Mouse (Mus musculus) bone marrow macrophage, adult 2 months (primary cell): ENCODE results near the gene Hipk4.

Experiments used
- CTCF ChIP-seq: IDR thresholded peaks from 2 replicates; pipeline ENCODE4 v1.5.1; 2012; ENCODE audit warnings: low read depth, mild to moderate bottlenecking, low read length, moderate library complexity
- POLR2A ChIP-seq: IDR thresholded peaks from 2 replicates; pipeline ENCODE4 v1.6.1; 2012; ENCODE audit warnings: mild to moderate bottlenecking, low read depth, low read length, borderline replicate concordance

DNA sequence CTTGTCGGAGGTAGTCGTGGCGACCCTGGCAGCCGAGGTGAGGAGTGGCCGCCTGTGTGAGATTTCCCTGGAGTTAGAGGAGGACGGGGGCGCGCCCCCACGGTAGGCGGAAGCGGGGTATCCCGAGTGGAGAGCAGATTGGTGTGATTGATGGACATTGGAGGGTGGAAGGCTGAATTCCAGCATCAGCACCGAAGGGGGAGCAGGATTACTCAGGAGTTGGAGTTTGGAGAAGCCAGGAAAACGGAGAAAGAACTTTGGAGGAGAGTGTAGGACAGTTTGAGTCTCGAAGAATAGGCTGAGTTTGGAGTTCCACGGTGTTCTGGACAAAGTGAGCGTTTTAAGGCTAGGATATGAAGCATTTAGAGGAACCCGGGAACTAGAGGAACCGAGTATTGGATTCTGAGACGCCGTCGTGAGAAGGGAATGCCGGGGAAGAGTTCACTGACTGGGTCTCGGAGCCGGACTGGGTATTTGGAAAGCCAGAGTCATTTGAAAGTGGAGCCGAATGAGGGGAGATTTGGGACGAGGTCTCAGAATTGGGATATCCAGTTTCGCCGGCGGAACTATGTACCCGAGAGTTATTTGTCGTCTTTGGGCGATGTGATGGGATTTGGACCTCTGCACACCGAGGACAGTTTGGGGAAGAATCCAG, 49.1 kb upstream of the Hipk4 start:
- no peak for TF ChIP-seq CTCF
- no peak for TF ChIP-seq POLR2A
